8 mouse cellular contexts compared by ENCODE assay signal in the genomic region with DNA sequence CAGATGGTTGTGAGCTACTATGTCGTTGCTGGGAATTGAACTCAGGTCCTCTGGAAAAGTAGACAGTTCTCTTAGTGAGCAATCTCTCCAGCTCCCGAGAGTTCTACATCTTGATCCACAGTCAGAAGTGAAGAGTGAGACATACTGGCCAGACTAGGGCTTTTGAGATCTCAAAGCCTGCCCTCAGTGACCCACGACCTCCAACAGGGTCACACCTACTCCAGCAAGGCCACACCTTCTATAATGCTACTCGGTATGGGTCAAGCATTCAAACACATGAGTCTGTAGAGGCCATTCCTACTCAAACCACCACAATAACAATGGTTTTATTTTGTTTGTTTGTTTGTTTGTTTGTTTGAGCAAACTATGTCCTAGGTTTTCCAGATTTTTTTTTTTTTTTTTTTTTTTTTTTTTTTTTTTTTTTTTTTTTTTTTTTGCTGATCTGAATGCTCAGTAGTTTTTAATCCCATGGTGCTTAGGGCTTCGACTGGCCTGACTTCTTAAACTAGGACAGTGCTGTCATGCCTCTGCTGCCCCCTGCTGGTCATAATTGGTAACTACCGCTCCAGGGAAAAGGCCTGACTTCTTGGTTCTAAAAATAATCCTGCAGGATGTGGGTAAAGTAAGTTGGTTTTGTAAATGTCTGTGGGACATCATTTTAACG. TPM values are rescaled to one million over a fixed set of nuclear protein-coding genes. Genes with fewer than 3 reads are reported as not detected.
DNase-seq lines count a peak whose midpoint lies in the region; ATAC-seq and TF ChIP-seq lines count a peak whose summit lies in the region.

No protein-coding gene starts in this region.

- no peak overlapping the region for H3K4me3 ChIP-seq in forebrain, embryonic 10.5 days
- H3K4me3 ChIP-seq in forebrain, embryonic 12.5 days (replicated peaks) = no peak overlapping the region
- H3K4me3 ChIP-seq in forebrain, postnatal 0 days (ENCODE audit: low read depth, low read length) = no peak overlapping the region

- no peak overlapping the region for H3K27ac ChIP-seq in forebrain, embryonic 10.5 days
- H3K27ac ChIP-seq in forebrain, embryonic 12.5 days = no peak overlapping the region
- no peak overlapping the region for H3K27ac ChIP-seq in forebrain, postnatal 0 days (ENCODE audit: low read depth, low read length)

- H3K4me1 ChIP-seq in forebrain, embryonic 10.5 days = 0 out of 2 replicates have a peak, but pooled peaks cover 3% of the 10 kb centered on the region
- no peaks in the 10 kb centered on the region for H3K4me1 ChIP-seq in forebrain, embryonic 12.5 days
- no peaks in the 10 kb centered on the region for H3K4me1 ChIP-seq in forebrain, postnatal 0 days (ENCODE audit: insufficient read depth)

- H3K9me3 ChIP-seq in forebrain, embryonic 10.5 days = no peaks in the 10 kb centered on the region
- no peaks in the 10 kb centered on the region for H3K9me3 ChIP-seq in forebrain, embryonic 12.5 days
- H3K9me3 ChIP-seq in forebrain, postnatal 0 days (ENCODE audit: low read length) = no peaks in the 10 kb centered on the region

- H3K9ac ChIP-seq in forebrain, embryonic 12.5 days = no peak overlapping the region
- no peak overlapping the region for H3K9ac ChIP-seq in forebrain, postnatal 0 days

- no peak overlapping the region for H3K4me2 ChIP-seq in forebrain, embryonic 12.5 days
- H3K4me2 ChIP-seq in forebrain, postnatal 0 days (ENCODE audit: low read depth) = no peak overlapping the region

- H3K27me3 ChIP-seq in forebrain, embryonic 10.5 days (ENCODE audit: poor library complexity, severe bottlenecking) = no peaks in the 10 kb centered on the region
- H3K27me3 ChIP-seq in forebrain, embryonic 12.5 days = 0 out of 2 replicates have a peak, but pooled peaks cover 4% of the 10 kb centered on the region
- no peaks in the 10 kb centered on the region for H3K27me3 ChIP-seq in forebrain, postnatal 0 days (ENCODE audit: insufficient read depth, low read length)

- TF ChIP-seq CTCF in forebrain, postnatal 0 days (IDR thresholded peaks at IDR 0.05; ENCODE audit: low read depth) = peak; percentile 90

- WGBS in forebrain, embryonic 10.5 days = 54% methylated on average over 7 of the region's 7 CpGs
- 57% methylated on average over 7 of the region's 7 CpGs for WGBS in forebrain, embryonic 12.5 days
- WGBS in forebrain, postnatal 0 days = 52% methylated on average over 7 of the region's 7 CpGs

- peak; percentile 75 for DNase-seq in forebrain, embryonic 10.5 days (ENCODE audit: extremely low spot score, low spot score)
- DNase-seq in forebrain, postnatal 0 days = peak; percentile 88
- peak; percentile 67 for DNase-seq in hindlimb bud, embryonic 11.5 days (ENCODE audit: extremely low spot score, low read depth, low spot score)
- peak; percentile 22 to 88 for DNase-seq in left cerebral cortex, adult 9 months (ENCODE audit: low spot score in 2 of 2)
- DNase-seq in spleen, postnatal 14 days (ENCODE audit: low spot score in 2 of 2) = peak; percentile 58 to 74

- no peaks in the 10 kb centered on the region for H3K36me3 ChIP-seq in forebrain, embryonic 10.5 days (replicated peaks)
- no peaks in the 10 kb centered on the region for H3K36me3 ChIP-seq in forebrain, embryonic 12.5 days (replicated peaks)
- no peaks in the 10 kb centered on the region for H3K36me3 ChIP-seq in forebrain, postnatal 0 days (ENCODE audit: insufficient read depth)

- ATAC-seq in forebrain, embryonic 12.5 days (ENCODE audit: low FRiP score) = no peak
- peak; percentile 78; the same call in 1 of the 2 replicates for ATAC-seq in cerebellum, adult (ENCODE audit: insufficient number of reproducible peaks, low FRiP score, low TSS enrichment)
- ATAC-seq in forebrain, postnatal 0 days = peak; percentile 79
- ATAC-seq in megakaryocyte-erythroid progenitor cell, adult 5-6 weeks (replicated peaks; ENCODE audit: low FRiP score, low TSS enrichment, poor library complexity, severe bottlenecking) = peak; percentile 87

RNA-seq across cellular contexts. Expression of a gene that starts 12.1 kb away (rescaled TPM):
- polyA plus RNA-seq in forebrain, embryonic 10.5 days (2016; fragmentation: Nextera tagmentation; extraction: Ambion mirVana) = 5.2 and 5.3 TPM in 2 replicates
- 5.2 and 6.0 TPM in 2 replicates for polyA plus RNA-seq in forebrain, embryonic 12.5 days (2016; fragmentation: Nextera tagmentation; extraction: Ambion mirVana)
- 3.4 and 3.9 TPM in 2 replicates for total RNA-seq in forebrain, postnatal 0 days (2014; rRNA removed)
- 1.4 and 2.1 TPM in 2 replicates for polyA plus RNA-seq in forebrain, postnatal 0 days (2015; fragmentation: Nextera tagmentation; extraction: Ambion mirVana)
- total RNA-seq in megakaryocyte-erythroid progenitor cell, adult 5-6 weeks (2014; fragmentation: Nextera tagmentation) = 24.1 and 26.1 TPM in 2 replicates
- 30.3 and 34.1 TPM in 2 replicates for total RNA-seq in megakaryocyte-erythroid progenitor cell, adult 5-6 weeks (2017)
